In genomic region chr7:80743920-80744630, GRCm38 (mm10) we compare ENCODE assay signal across 15 mouse cellular contexts. TPM values are rescaled to one million over a fixed set of nuclear protein-coding genes. Genes with fewer than 3 reads are reported as not detected.
A peak's percentile ranks its signal among the peaks of the same experiment; 100 is the strongest.
DNase-seq lines count a peak whose midpoint lies in the region; ATAC-seq and TF ChIP-seq lines count a peak whose summit lies in the region.
"Had no signal": no experiment of that assay in that cellular context is flagged by ENCODE, and none has a peak within 500 bp of the region (broad histone marks: within the 10 kb centered on the region; RNA-seq: fewer than 3 reads in every experiment).

No protein-coding gene starts in this region.

- no peak for ATAC-seq in heart, embryonic 13.5 days (ENCODE audit: extremely low read depth, insufficient number of reproducible peaks, low FRiP score, low TSS enrichment)
- ATAC-seq in liver, postnatal 0 days = no peak
- ATAC-seq: midbrain, embryonic 15.5 days had no signal

- no peak for TF ChIP-seq CTCF in heart, adult 2 months (IDR thresholded peaks at IDR 0.05)
- TF ChIP-seq CTCF in E14TG2a.4 (conservative IDR thresholded peaks at IDR 0.05; ENCODE audit: low read length) = no peak
- TF ChIP-seq CTCF in liver, postnatal 0 days (IDR thresholded peaks at IDR 0.05; ENCODE audit: low read depth) = no peak

- no peaks in the 10 kb centered on the region for H3K79me2 ChIP-seq in heart, adult 2 months (replicated peaks; ENCODE audit: control insufficient read depth, insufficient read depth, low read length)

- peaks cover 76% of the 10 kb centered on the region for H3K36me3 ChIP-seq in heart, embryonic 13.5 days
- H3K36me3 ChIP-seq in heart, adult 2 months (ENCODE audit: control insufficient read depth, insufficient read depth, low read length) = peaks cover 35% of the 10 kb centered on the region
- peaks cover 62% of the 10 kb centered on the region for H3K36me3 ChIP-seq in E14TG2a.4 (ENCODE audit: insufficient read depth, low read length)
- peaks cover 72% of the 10 kb centered on the region for H3K36me3 ChIP-seq in liver, postnatal 0 days (replicated peaks; ENCODE audit: insufficient read depth, low read length)

- intact Hi-C loops in heart, adult 2 months (cut with DNase I) = loop anchor here (2.0 kb wide), 1 partner anchor 59 kb away; no protein-coding TSS in a partner anchor

- H3K4me2 ChIP-seq in heart, embryonic 13.5 days = no peak overlapping the region
- no peak overlapping the region for H3K4me2 ChIP-seq in liver, postnatal 0 days (ENCODE audit: low read depth, low read length)
- H3K4me2 ChIP-seq: midbrain, embryonic 15.5 days; neural tube, embryonic 13.5 days had no signal

- H3K27ac ChIP-seq in heart, embryonic 13.5 days (replicated peaks) = peak overlapping the region; percentile 83
- no peak overlapping the region for H3K27ac ChIP-seq in heart, adult 2 months
- H3K27ac ChIP-seq in liver, postnatal 0 days (ENCODE audit: low read depth) = no peak overlapping the region
- H3K27ac ChIP-seq: neural tube, embryonic 13.5 days had no signal

- TF ChIP-seq POLR2A in heart, adult 2 months (IDR thresholded peaks at IDR 0.05; ENCODE audit: insufficient read depth, low read depth, low read length) = no peak

- peaks cover 49% of the 10 kb centered on the region for H3K4me1 ChIP-seq in heart, embryonic 13.5 days
- H3K4me1 ChIP-seq in heart, adult 2 months (ENCODE audit: control insufficient read depth, insufficient read depth, low read length) = peaks cover 11% of the 10 kb centered on the region
- peaks cover 70% of the 10 kb centered on the region for H3K4me1 ChIP-seq in E14TG2a.4 (replicated peaks; ENCODE audit: low read depth, low read length)
- no peaks in the 10 kb centered on the region for H3K4me1 ChIP-seq in liver, postnatal 0 days (ENCODE audit: insufficient read depth)

- DNase-seq in adrenal gland, adult 2 months = peak; percentile 65
- DNase-seq in adrenal gland, postnatal 25 days = no peak
- DNase-seq in heart, adult 2 months = no peak
- DNase-seq in gonadal fat pad, adult 2 months (ENCODE audit: low read depth) = peak; percentile 55
- DNase-seq in liver, postnatal 0 days = no peak
- no peak for DNase-seq in layer of hippocampus, adult 8-10 months (ENCODE audit: low spot score in 2 of 2)
- DNase-seq: cerebellum, postnatal 14 days; kidney, postnatal 14 days; liver; retina, postnatal 1 day; thymus, adult 2 months had no signal

- H3K9me3 ChIP-seq in heart, embryonic 13.5 days = no peaks in the 10 kb centered on the region
- no peaks in the 10 kb centered on the region for H3K9me3 ChIP-seq in E14TG2a.4 (ENCODE audit: low read length)
- no peaks in the 10 kb centered on the region for H3K9me3 ChIP-seq in liver, postnatal 0 days (ENCODE audit: low read length)
- H3K9me3 ChIP-seq: midbrain, embryonic 15.5 days; neural tube, embryonic 13.5 days had no signal

- H3K4me3 ChIP-seq in heart, embryonic 13.5 days = no peak overlapping the region
- H3K4me3 ChIP-seq in heart, adult 2 months = no peak overlapping the region
- H3K4me3 ChIP-seq in E14TG2a.4 (replicated peaks; ENCODE audit: low read length) = 0 out of 2 replicates have a peak overlapping the region, but pooled peaks have one; percentile 3
- no peak overlapping the region for H3K4me3 ChIP-seq in liver, postnatal 0 days (ENCODE audit: low read depth, low read length)
- H3K4me3 ChIP-seq: midbrain, embryonic 15.5 days; neural tube, embryonic 13.5 days had no signal

- TF ChIP-seq EP300 in heart, adult 2 months (IDR thresholded peaks at IDR 0.05; ENCODE audit: insufficient read depth, low read depth, low read length) = no peak
- TF ChIP-seq EP300 in liver, postnatal 0 days (IDR thresholded peaks at IDR 0.05; ENCODE audit: low read depth) = no peak

- H3K27me3 ChIP-seq in heart, embryonic 13.5 days (replicated peaks) = no peaks in the 10 kb centered on the region
- no peaks in the 10 kb centered on the region for H3K27me3 ChIP-seq in heart, adult 2 months (ENCODE audit: control insufficient read depth, insufficient read depth, low read length)
- H3K27me3 ChIP-seq in E14TG2a.4 (ENCODE audit: insufficient read depth, low read length) = no peaks in the 10 kb centered on the region
- H3K27me3 ChIP-seq in liver, postnatal 0 days (ENCODE audit: insufficient read depth, low read length) = no peaks in the 10 kb centered on the region
- H3K27me3 ChIP-seq: midbrain, embryonic 15.5 days; neural tube, embryonic 13.5 days had no signal

- H3K9ac ChIP-seq in heart, embryonic 13.5 days = no peak overlapping the region
- H3K9ac ChIP-seq in heart, adult 2 months (ENCODE audit: low read depth, low read length) = no peak overlapping the region
- H3K9ac ChIP-seq in liver, postnatal 0 days (replicated peaks) = no peak overlapping the region
- H3K9ac ChIP-seq: midbrain, embryonic 15.5 days; neural tube, embryonic 13.5 days had no signal

- 61% methylated on average over 9 of the region's 9 CpGs for WGBS in heart, embryonic 13.5 days
- 46% methylated on average over 9 of the region's 9 CpGs for WGBS in heart, adult 2 months
- 76% methylated on average over 9 of the region's 9 CpGs for WGBS in liver, postnatal 0 days (ENCODE audit: insufficient replicate concordance)

RNA-seq across cellular contexts. Expression of gene Crtc3, which starts 55.4 kb away (rescaled TPM):
- total RNA-seq in adrenal gland, adult 2 months (2021) = 10 to 100 TPM; 27.1 to 27.7 TPM
- polyA plus RNA-seq in adrenal gland, adult 2 months (2012; rRNA removed) = 39.7 and 50.3 TPM in 2 replicates
- 34.0 and 39.3 TPM in 2 replicates for total RNA-seq in adrenal gland, postnatal 25 days (2021)
- polyA plus RNA-seq in heart, embryonic 13.5 days (2015; fragmentation: Nextera tagmentation; extraction: Ambion mirVana) = 14.9 and 16.6 TPM in 2 replicates
- total RNA-seq in heart, adult 2 months (2021) = 10 to 100 TPM; 11.0 to 12.9 TPM
- polyA plus RNA-seq in heart, adult 2 months (2012; rRNA removed) = 11.6 and 14.3 TPM in 2 replicates
- polyA plus RNA-seq in gonadal fat pad, adult 2 months (2012; rRNA removed) = 13.0 and 13.3 TPM in 2 replicates
- polyA plus RNA-seq in liver, postnatal 0 days (2015; fragmentation: Nextera tagmentation; extraction: Ambion mirVana) = 4.1 and 5.4 TPM in 2 replicates
- total RNA-seq in layer of hippocampus, adult 8-10 months (2022) = 10 to 100 TPM; 20.5 to 24.6 (median 21.8) TPM

Comparison
In these comparisons a context has a peak if more than half of its experiments do, and no peak if none do; other contexts are left out.
1. DNase-seq: peak in adrenal gland, adult 2 months (single experiment) and gonadal fat pad, adult 2 months (single experiment); none in adrenal gland, postnatal 25 days (single experiment), heart, adult 2 months (0 of 2), liver, postnatal 0 days (single experiment) and layer of hippocampus, adult 8-10 months (0 of 2).